Mouse (Mus musculus) E14TG2a.4 (cell line): ENCODE results near the gene Sh3yl1.

ENCODE experiments used
- H3K27me3 ChIP-seq: 2 replicates; pipeline ENCODE4 v1.6.1; 2014; ENCODE audit warnings: low read length, control low read depth; ENCODE audit not compliant: insufficient read depth
- H3K36me3 ChIP-seq: 2 replicates; pipeline ENCODE4 v1.6.1; 2014; ENCODE audit warnings: low read length, control low read depth; ENCODE audit not compliant: insufficient read depth
- H3K4me1 ChIP-seq: replicated peaks from 2 replicates; pipeline ENCODE4 v1.6.1; 2014; ENCODE audit warnings: low read depth, low read length, control low read depth
- H3K4me3 ChIP-seq: replicated peaks from 2 replicates; pipeline ENCODE4 v1.5.1; 2014; ENCODE audit warnings: mild to moderate bottlenecking, low read length
- H3K9me3 ChIP-seq: 2 replicates; pipeline ENCODE4 v1.6.1; 2014; ENCODE audit warnings: low read length, control low read depth
- CTCF ChIP-seq: conservative IDR thresholded peaks from 2 replicates; pipeline ENCODE4 v1.5.1; 2014; ENCODE audit warnings: low read length
- NANOG ChIP-seq: IDR thresholded peaks from 2 replicates; pipeline ENCODE4 v1.6.1; 2014; ENCODE audit warnings: borderline replicate concordance, low read length, mixed read lengths
- POU5F1 ChIP-seq: IDR thresholded peaks from 2 replicates; pipeline ENCODE4 v1.6.1; 2014; ENCODE audit warnings: low read length, borderline replicate concordance

Sh3yl1 gene

DNA sequence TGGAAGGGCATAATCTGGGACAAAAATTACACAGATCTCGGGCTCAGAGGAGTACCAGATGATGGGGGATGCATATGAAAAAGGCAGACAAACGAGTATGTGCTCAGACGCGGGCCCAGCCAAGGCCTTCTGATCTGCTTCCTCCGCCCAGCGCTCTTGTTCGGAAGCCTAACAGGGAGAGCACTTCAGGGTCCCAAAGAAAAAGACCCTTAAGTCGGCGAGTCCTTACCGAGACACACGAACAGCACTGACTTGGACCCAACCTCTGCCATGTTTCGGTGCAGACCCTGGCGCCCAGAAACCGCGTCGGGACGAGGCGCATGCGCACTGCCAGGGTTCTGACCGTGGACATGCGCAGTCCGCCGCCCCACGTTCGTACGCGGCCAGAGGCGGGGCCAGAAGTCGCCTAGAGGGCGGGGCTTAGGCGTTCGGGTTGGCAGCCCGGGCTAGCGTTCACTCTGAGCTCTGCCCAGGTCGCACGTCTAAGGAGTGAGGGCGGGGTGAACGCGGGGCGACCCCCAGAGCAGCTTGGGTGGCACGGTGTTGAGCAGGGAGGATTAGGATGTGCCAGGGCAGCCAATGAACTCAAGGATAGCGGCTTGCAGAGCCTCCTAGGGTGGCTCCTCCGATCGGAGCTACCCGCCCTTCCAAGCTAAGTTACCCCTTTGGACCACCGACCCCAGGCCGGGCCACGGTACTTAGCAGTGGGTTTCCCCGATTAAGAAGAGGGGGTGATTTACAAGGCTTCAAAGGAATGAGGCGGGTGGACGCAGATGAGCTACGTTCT, at the start of gene Sh3yl1, which contains the start of gene Acp1:
Gene Sh3yl1, plus strand, starts transcription at position 408 of the 787 bp plus-strand sequence.
Gene Acp1, minus strand, starts transcription at position 329 of the 787 bp plus-strand sequence.
- Histone ChIP-seq H3K4me1 (peaks cover 16% of the 10 kb centered on the region), H3K27me3 (peaks cover 4% of the 10 kb centered on the region; the same call in 1 of the 2 replicates), H3K36me3 (0 out of 2 replicates have a peak, but pooled peaks cover 5% of the 10 kb centered on the region), H3K9me3 (no peaks in the 10 kb centered on the region), H3K4me3 (peak within 1 kb of the TSS; percentile 93)
- TF ChIP-seq CTCF (no peak), NANOG (no peak), POU5F1 (no peak)

DNA sequence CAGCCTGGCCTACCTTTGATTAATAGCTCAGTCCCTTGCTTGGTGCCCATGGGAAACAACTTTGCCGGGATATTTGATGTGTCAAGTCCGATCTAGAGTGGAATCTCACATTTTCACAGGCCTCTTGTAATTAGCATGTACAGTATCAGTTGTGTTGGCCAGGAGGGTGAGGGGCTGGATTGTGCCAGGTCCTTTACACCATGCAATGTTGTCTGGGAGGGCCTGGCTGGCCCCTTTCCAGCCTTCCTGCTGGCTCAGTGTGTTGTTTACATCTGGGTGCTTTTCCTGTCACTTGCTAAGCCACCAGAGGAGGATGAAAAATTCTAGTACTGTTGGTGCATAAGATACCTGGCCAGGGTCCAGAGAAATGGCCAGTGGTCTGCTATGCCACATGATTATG, 47.1 kb upstream of the Sh3yl1 start:
- Histone ChIP-seq H3K27me3 (no peaks in the 10 kb centered on the region), H3K36me3 (no peaks in the 10 kb centered on the region), H3K9me3 (no peaks in the 10 kb centered on the region), H3K4me3 (no peak overlapping the region), H3K4me1 (no peaks in the 10 kb centered on the region)
- TF ChIP-seq CTCF: no peak
- TF ChIP-seq POU5F1: no peak
- TF ChIP-seq NANOG: no peak

DNA sequence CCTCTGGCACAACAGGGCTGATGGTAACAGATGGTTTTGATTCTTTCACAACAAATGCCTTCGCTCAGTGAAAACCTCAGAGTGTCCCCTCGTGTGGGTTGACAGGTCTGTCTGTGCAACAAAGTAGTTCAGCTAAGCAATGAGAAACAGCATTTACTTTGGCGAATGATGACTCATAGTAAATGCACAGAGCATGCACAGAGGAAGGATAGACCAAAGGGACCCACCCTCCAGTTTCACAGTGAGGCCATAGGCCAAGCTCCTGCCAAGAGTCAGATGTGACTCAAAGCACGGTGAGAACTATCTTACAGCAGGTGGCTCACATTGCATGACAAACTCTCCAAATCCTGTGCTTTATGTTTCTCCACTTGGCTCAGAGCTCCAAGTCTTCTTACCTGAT, 45.7 kb upstream of the Sh3yl1 start:
- no peaks in the 10 kb centered on the region for H3K4me1 ChIP-seq
- no peaks in the 10 kb centered on the region for H3K9me3 ChIP-seq
- no peak overlapping the region for H3K4me3 ChIP-seq
- TF ChIP-seq CTCF (no peak), NANOG (no peak), POU5F1 (no peak)
- H3K36me3 ChIP-seq: no peaks in the 10 kb centered on the region
- H3K27me3 ChIP-seq: no peaks in the 10 kb centered on the region

DNA sequence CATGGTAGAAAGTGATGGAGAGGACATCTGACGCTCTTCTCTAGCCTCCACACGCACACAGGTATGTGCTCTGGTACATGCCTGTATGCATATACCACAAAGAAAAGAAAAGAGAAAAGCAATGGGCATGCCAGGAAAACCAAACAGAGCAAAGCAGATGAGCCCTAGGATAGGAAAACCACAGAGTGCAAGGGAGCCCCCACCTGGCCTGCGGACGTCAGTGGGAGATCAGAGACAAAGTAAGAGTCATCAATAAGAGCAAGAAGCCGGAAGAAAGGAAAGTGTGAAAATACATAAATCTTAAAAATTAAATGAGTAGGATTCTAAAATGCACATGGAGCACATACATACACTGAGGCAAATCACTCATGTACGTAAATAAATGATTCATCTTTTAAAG, 32.0 kb upstream of the Sh3yl1 start:
- Histone ChIP-seq H3K4me3 (no peak overlapping the region), H3K9me3 (peaks cover 6% of the 10 kb centered on the region; the same call in 1 of the 2 replicates), H3K4me1 (peaks cover 3% of the 10 kb centered on the region), H3K27me3 (peaks cover 28% of the 10 kb centered on the region), H3K36me3 (no peaks in the 10 kb centered on the region)
- TF ChIP-seq NANOG (no peak), CTCF (no peak), POU5F1 (no peak)

DNA sequence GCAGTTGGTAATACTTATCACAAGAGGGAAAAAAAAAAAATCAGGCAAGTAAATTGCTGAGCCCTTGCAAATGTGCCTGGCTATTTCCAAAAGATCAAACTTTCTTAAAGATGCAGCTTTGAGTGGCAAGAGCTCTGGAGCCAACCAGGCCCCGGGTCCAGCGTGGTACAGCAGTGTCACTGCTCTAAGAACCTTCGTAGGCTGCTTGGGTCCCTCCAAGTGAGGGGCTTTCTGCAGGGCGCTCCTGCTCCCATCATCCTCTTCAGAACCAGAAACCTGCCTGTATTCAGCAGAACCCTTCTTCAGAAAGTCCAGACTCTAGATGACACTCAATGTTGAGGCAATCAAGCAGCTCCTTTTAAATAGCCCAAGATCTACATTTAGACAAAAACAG, 27.9 kb upstream of the Sh3yl1 start:
- TF ChIP-seq POU5F1 (no peak), CTCF (no peak)
- Histone ChIP-seq H3K9me3 (0 out of 2 replicates have a peak, but pooled peaks cover under 1% of the 10 kb centered on the region), H3K36me3 (no peaks in the 10 kb centered on the region)

DNA sequence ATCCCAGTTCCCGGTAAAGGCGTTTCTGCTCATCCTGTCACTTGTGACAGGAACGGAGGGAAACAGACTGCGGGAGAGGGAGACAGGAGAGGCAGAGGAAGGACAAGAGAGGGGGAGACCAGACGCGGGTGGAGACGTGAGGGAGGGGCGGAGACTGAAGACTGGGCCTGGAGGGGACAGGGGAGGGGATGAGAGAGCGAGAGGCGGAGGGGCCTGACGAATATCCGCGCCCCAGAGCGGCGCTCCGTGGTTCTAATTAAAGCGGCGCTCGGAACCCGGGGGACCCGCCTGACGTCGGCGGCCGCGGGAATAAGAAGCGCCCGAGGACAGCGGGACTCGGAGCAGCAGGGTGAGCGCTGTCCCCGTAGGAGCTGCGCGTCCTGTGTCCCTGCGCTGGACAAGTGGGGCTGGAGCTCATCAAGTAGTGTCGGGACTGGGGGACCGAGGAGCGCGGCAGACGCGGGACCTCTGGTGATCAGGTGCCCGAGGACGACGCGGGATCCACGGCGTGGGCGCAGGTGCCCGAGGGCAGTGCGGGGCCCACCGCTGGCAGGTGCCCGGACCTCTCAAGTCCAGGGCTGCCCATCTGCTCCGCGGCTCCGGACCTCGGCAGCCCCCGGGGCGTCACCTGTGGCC, 27.4 kb upstream of the Sh3yl1 start, which contains the start of gene Alkal2:
Gene Alkal2, plus strand, starts transcription at position 337 of the 636 bp plus-strand sequence.
- H3K4me1 ChIP-seq: peaks cover 7% of the 10 kb centered on the region
- H3K4me3 ChIP-seq: peak within 1 kb of the TSS; percentile 81
- H3K9me3 ChIP-seq: no peaks in the 10 kb centered on the region
- H3K36me3 ChIP-seq: no peaks in the 10 kb centered on the region
- TF ChIP-seq NANOG: no peak
- H3K27me3 ChIP-seq: peaks cover 55% of the 10 kb centered on the region

More for the DNA sequence above, 27.9 kb upstream of the Sh3yl1 start:
- peaks cover 55% of the 10 kb centered on the region for H3K27me3 ChIP-seq
- H3K4me3 ChIP-seq: peak overlapping the region; percentile 81
- H3K4me1 ChIP-seq: peaks cover 7% of the 10 kb centered on the region

DNA sequence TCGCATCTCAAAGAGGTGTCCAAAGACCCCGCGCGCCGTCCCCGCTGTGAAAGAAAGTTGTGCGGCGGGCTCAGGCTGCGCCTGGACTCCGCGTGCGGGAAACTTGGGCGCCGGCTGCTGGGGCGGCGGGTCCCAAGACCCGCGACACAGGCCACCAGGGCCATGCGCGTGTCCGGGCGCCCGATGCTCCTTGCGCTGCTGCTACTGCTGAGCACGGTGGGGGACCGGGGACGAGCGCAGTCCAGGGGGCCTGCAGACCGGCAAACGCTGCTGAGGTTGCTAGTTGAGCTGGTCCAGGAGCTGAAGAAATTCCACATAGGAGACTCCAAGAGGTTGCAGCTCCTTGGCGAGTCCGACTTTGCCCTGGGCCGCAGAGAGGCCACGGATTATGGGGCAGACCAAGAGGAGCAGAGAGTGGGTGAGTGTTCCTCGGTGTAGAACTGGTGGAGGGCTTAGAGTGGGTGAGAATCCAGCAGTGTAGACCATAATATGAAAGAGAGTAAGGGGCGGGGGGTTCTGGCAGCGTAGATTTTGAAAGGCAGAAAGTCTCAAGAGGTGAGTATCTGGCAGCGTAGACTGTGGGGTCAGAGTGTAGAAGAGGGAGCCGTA, 26.7 kb upstream of the Sh3yl1 start:
- Histone ChIP-seq H3K9me3 (no peaks in the 10 kb centered on the region), H3K4me1 (peaks cover 7% of the 10 kb centered on the region), H3K36me3 (no peaks in the 10 kb centered on the region), H3K27me3 (peaks cover 52% of the 10 kb centered on the region), H3K4me3 (peak overlapping the region; percentile 81)
- TF ChIP-seq CTCF: no peak

DNA sequence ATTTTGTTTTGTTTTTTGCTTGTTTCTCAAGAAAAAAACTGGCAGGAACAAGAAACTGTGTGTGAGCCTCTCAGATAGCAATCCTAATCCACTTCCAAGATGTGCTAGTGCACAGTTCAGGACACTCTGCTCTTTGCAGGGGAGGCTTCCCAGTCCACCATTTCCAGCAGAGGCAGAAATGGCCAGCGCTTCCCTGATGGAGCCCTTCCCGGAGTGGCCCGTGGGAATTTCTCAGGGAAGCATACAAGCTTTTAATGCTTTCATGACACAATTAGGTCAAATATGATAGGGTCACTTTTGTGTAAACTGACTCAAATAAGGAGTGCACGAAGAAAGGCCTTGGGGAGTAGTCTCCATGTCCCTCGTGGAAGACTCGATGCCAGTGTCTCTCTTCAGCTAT, 25.6 kb upstream of the Sh3yl1 start:
- TF ChIP-seq CTCF: no peak
- TF ChIP-seq POU5F1: no peak
- TF ChIP-seq NANOG: no peak
- Histone ChIP-seq H3K27me3 (peaks cover 52% of the 10 kb centered on the region), H3K9me3 (no peaks in the 10 kb centered on the region), H3K4me3 (no peak overlapping the region), H3K36me3 (no peaks in the 10 kb centered on the region), H3K4me1 (peaks cover 7% of the 10 kb centered on the region)
